Mouse (Mus musculus) urinary bladder, postnatal 25 days (tissue): ENCODE measurements around the gene 4930469K13Rik.

Experiments used
- DNase-seq: peaks from one replicate; pipeline ENCODE4 v3.0.0; 2022; ENCODE audit warnings: low spot score

The 4930469K13Rik gene

GRCm38 (mm10) chr11:34040061-34040460 lies 58.3 kb downstream of the 4930469K13Rik start:
- DNase-seq = no peak

DNA sequence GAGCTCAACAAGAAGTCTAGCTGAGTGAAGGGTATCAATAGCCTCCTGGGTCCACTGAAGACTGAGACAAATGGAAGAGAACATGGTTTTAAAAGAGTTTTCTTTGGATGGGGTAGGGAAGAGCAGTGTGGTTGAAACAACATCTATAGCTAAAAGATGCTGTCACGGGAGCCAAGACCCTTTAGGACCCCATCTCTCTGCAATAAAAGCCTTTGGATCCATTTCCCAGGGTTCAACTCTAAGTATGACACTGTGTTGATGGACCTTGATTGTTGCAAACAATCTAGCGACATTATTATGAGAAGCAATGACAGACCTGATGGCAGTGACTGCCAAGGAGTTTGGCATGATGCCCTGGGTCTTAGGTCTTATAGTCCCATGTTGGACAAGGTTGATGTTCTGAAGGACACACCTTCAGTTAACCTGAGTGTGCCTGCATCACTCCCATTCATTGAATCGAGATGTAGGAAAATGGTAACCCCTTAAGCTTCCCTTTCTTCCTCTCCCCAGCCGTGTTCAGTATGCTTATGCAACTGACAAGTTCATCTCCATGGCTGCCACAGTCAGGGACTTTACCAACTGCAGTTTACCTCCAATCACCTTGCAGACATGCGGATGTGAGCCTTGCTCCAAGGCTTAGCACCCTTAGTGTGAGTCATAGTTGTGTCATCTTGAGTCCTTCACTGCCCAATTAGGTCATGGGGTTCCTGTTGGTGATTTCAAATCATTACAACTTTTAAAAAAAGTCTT lies 62.3 kb downstream of the 4930469K13Rik start:
- no peak for DNase-seq

DNA sequence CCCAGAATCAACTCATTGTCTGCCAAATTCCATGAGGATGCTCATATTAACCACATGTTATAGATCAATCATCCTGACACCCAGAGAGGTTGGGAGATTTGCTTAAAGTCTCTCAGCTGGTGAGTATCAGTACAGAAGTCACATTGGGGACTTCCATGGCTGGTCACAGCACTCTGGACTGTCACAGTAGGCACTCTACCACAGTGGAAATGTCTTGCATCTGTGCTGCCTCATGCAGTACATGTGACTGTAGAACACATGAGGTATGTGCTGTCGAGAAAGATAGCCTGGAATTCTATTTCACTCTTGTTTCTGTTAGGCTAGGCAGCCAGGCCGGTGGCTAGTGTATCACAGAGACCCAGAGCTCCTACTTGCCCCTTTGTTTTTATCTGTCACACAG lies 63.6 kb downstream of the 4930469K13Rik start:
- DNase-seq = no peak

GRCm38 (mm10) chr11:34034008-34034505 lies 64.3 kb downstream of the 4930469K13Rik start:
- DNase-seq = no peak

DNA sequence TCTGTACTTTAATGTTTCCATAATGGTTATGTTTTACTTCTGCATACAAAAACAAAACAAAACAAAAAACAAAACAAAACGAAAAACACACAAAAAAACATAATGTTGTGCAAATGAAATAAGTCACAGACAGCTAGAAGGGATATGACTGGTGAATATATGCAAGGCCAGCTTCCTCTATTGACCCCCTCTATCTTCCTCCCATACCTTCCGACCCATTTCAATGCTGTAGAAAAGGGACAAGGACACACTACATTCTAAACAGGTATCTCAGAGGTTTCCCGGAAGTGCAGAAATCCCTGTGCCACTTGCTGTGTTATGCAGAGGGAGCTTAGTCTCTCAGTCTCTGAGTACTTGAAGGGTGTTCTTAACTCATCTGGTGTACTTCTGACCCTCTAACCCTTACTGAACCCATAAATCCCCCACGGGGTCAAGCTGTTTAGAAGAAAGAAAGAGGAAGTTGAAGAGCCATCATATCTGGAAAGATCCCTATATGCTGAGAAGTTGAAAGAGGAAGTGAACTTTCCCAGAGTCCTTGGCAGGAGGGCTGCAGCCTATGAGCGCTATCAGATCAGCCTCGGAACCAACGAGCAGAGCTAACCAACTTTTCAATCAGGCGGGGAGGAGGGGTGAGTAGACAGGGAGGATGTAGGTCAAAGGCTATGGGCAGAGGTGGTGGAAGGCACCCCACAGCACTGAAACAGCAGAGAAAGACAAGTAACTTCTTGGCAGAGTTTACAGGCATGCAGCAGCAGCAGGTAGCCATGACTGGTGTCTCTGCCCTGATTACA lies 67.1 kb downstream of the 4930469K13Rik start:
- DNase-seq = no peak

DNA sequence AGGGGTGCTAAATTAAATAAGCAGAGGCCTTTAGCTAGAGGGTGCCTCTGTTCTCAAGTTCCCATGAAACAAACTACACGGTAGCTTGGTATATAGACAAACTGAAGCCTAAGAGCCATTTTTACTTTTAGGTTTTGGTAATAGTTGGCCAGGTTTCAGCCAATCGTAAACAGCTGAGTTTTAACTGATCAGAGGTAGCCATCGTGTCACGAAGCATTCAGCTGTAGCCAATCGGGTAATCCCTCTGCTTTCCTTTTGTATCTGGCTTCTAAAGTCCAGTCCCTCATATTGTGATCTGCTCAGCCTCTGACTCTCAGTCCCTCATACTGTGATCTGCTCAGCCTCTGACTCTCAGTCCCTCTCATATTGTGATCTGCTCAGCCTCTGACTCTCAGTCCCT lies 68.7 kb downstream of the 4930469K13Rik start:
- no peak for DNase-seq

GRCm38 (mm10) chr11:34025091-34025490 lies 73.3 kb downstream of the 4930469K13Rik start:
- DNase-seq = no peak

DNA sequence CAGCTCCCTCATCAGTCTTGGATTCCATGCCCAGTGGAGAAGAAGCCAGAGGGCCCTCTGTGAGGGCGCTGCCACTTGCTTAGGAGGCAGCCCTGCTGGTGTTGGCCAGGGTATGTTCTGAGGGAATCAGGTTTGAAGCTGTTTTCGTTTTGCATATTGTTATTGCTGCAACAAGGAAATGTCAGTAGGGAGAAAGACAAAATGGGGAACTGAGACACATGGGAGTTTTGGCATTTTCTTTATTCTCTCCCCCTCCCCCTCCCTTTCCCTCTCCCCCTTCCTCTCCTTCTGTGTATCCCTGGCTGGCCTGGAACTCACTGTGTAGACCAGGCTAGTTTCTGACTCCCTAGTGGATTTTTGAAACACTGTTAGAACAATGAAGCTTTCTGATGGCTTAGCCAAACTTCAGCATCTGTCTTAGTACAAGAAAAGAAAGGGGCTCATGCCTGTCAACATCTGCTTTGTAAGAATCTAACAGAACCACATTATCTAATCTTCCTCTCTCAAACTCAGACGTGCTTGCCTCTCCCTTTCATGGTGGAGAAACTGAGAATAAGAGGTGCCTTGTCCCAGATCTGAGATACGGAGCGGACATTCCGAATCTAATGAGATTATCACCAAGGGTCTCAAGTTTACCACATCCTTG lies 86.2 kb downstream of the 4930469K13Rik start:
- DNase-seq = no peak

GRCm38 (mm10) chr11:34010859-34011172 lies 87.5 kb downstream of the 4930469K13Rik start:
- DNase-seq = no peak

GRCm38 (mm10) chr11:34010133-34010858 lies 88.1 kb downstream of the 4930469K13Rik start:
- no peak for DNase-seq

- no peak for DNase-seq
These were observed 88.9 kb downstream of the 4930469K13Rik start for GRCm38 (mm10) chr11:34009316-34010087.

- DNase-seq = peak; percentile 38
These were observed 89.7 kb downstream of the 4930469K13Rik start for GRCm38 (mm10) chr11:34008702-34009101.

- DNase-seq = no peak
These were observed 90.1 kb downstream of the 4930469K13Rik start for GRCm38 (mm10) chr11:34008214-34008613.

DNA sequence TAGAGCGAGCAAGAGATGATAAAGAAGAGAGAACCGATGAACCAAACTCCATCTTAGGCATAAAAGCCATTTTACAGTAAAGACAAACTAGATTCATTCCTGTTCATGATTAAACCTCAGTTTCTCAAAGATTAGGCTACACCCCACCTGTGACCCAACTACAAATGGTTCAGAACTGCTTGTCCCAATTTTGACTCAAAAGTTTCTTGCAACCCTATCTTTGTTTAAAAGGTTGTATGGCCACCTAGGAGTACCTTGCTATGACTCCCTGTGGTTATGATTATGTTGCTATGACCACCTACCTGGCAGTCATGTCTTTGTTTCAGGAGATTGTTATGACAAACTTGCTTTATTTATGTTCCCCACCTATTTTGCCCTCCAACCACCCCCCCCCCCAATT lies 90.7 kb downstream of the 4930469K13Rik start:
- no peak for DNase-seq

GRCm38 (mm10) chr11:34002593-34002965 lies 95.8 kb downstream of the 4930469K13Rik start:
- DNase-seq = no peak

DNA sequence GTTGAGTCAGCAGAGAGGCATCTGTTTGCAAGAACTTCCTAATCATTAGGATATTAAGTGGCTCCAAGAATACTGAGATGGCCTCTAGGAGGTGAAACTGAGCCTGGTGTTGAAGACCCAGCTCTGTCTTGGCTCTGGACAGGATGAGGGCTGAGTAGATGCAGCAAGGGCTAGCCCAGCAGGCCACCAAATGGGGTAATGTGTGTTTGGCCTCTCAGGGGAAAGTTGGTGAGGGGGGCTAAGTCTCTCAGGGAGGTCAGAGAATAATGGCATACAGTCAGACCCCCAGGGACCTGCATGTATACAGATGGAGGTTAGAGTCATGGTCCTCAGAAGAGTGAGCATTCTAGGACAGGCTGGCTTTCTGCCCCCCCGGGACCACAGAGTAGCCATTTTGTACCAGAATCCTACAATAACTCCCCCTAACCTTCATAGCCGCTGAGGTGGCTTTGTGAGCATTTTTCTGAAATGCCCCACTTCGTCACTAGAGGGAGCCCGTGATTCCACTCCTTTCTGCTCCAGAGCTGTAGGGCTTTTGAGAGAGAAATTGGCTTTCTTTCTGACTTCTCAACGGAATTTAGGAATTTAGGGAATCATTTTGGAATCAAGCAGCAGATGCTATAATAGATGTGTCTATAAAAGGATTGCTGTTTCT lies 96.3 kb downstream of the 4930469K13Rik start:
- DNase-seq = peak; percentile 45

DNA sequence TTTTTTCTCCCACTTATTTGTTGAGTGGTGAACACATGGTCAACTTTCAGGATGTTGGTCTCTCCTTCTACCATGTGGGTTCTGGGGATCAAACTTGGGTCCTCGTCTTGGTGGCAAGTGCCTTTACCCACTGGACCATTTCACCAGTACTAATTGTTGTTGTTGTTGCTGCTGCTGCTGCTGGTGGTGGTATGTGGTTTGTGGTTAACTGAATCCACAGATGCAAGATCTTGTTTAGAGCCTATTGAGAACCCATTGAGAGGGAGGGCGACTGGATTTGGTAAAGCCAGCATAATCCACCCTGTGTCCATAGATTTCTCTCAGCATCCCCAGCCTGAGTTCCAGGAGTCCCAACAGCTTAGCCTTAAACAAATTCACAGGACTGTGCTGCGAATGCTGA lies 97.9 kb downstream of the 4930469K13Rik start:
- DNase-seq = no peak

- no peak for DNase-seq
These were observed 100.1 kb downstream of the 4930469K13Rik start for GRCm38 (mm10) chr11:33998244-33998643.

GRCm38 (mm10) chr11:33993496-33993895 lies 104.9 kb downstream of the 4930469K13Rik start:
- no peak for DNase-seq

DNA sequence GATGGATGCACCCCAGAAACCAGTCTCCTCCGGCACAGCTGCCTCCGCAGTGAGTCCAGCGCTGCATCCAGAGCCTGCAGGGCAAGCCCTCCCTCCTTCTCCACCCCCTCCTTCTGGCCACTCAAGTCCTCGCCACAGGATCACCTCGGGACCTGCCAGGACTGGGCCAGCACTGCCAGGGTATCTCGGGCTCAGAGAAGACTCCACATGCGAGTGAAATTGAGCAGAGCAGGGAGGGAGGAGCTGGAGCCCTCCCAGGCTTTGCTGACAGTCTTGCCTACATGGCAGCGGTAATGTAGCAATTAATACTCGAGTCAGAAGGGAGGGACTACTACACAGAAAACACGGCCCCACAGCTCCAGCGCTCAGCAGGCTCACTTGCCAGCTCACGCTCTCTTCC lies 105.4 kb downstream of the 4930469K13Rik start, which contains the start of gene Kcnip1:
TSS of gene Kcnip1 (minus strand) at position 215 of the 400 bp plus-strand sequence.
- no peak for DNase-seq

DNA sequence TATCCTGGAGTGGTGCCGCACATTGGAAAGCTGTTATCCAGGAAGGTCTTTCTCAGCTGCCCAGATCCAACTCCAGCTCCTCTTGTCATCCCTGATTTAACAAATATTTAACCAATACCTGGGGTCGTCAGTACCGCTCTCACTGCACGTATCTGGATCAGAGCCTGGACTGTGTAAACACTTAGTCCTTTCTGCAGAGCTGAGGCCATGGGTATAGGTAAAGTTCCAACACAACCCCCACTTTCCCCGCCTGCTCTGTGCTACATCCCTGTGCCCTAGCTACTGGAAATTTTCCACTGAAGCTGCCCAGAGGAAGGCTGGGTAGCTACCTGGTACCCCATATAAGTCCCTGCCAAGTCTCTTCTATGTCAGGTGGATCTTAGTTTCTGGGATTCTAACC lies 108.4 kb downstream of the 4930469K13Rik start:
- DNase-seq = no peak
